Mouse (Mus musculus): ENCODE results near the gene AW011738. TPM values are rescaled to one million over a fixed set of nuclear protein-coding genes. Genes with fewer than 3 reads are reported as not detected.

Gene AW011738
- 1 to 10 TPM; 3.2 to 4.2 TPM for total RNA-seq (2021)

GRCm38 (mm10) chr4:156203001-156203412, at the start of gene AW011738:
Gene AW011738 (plus strand): TSS chr4:156203304.
- intact Hi-C loops (cut with DNase I) = no loop called here

GRCm38 (mm10) chr4:156154771-156155170, 48.3 kb upstream of the AW011738 start:
- intact Hi-C loops (cut with DNase I) = no loop called here
- no peak for DNase-seq (ENCODE audit: extremely low spot score in 1 of 2, low spot score in 2 of 2)

More at GRCm38 (mm10) chr4:156203001-156203412, at the start of gene AW011738:
- DNase-seq (ENCODE audit: extremely low spot score in 1 of 2, low spot score in 2 of 2) = peak in 1 of 2 experiments; percentile 90

GRCm38 (mm10) chr4:156166477-156166876, 36.6 kb upstream of the AW011738 start:
- intact Hi-C loops (cut with DNase I) = loop anchor here (5.0 kb wide), 1 partner anchor 39 kb away; no protein-coding TSS in a partner anchor
- peak in 1 of 2 experiments; percentile 22 for DNase-seq (ENCODE audit: extremely low spot score in 1 of 2, low spot score in 2 of 2)

GRCm38 (mm10) chr4:156168611-156169010, 34.5 kb upstream of the AW011738 start:
- DNase-seq (ENCODE audit: extremely low spot score in 1 of 2, low spot score in 2 of 2) = peak in 1 of 2 experiments; percentile 14
- intact Hi-C loops (cut with DNase I) = loop anchor here (5.0 kb wide), 1 partner anchor 41 kb away; no protein-coding TSS in a partner anchor

- intact Hi-C loops (cut with DNase I) = loop anchor here (5.0 kb wide), 1 partner anchor 42 kb away; no protein-coding TSS in a partner anchor
- peak in 1 of 2 experiments; percentile 27 for DNase-seq (ENCODE audit: extremely low spot score in 1 of 2, low spot score in 2 of 2)
Observed at GRCm38 (mm10) chr4:156169129-156169528, 34.0 kb upstream of the AW011738 start.

- DNase-seq (ENCODE audit: extremely low spot score in 1 of 2, low spot score in 2 of 2) = peak in 1 of 2 experiments; percentile 30
Observed at GRCm38 (mm10) chr4:156171828-156172227, 31.3 kb upstream of the AW011738 start.

GRCm38 (mm10) chr4:156177630-156178029, 25.5 kb upstream of the AW011738 start:
- DNase-seq (ENCODE audit: extremely low spot score in 1 of 2, low spot score in 2 of 2) = peak in 1 of 2 experiments; percentile 26

More at GRCm38 (mm10) chr4:156171828-156172227, 31.3 kb upstream of the AW011738 start:
- intact Hi-C loops (cut with DNase I) = no loop called here

GRCm38 (mm10) chr4:156183747-156184146, 19.4 kb upstream of the AW011738 start:
- no peak for DNase-seq (ENCODE audit: extremely low spot score in 1 of 2, low spot score in 2 of 2)
- intact Hi-C loops (cut with DNase I) = loop anchor here (5.0 kb wide), 1 partner anchor 56 kb away; no protein-coding TSS in a partner anchor

More at GRCm38 (mm10) chr4:156177630-156178029, 25.5 kb upstream of the AW011738 start:
- intact Hi-C loops (cut with DNase I) = no loop called here

- intact Hi-C loops (cut with DNase I) = loop anchor here (5.0 kb wide), 1 partner anchor 57 kb away; no protein-coding TSS in a partner anchor
- DNase-seq (ENCODE audit: extremely low spot score in 1 of 2, low spot score in 2 of 2) = peak in 1 of 2 experiments; percentile 52
Observed at GRCm38 (mm10) chr4:156184291-156184954, 18.7 kb upstream of the AW011738 start.

- DNase-seq (ENCODE audit: extremely low spot score in 1 of 2, low spot score in 2 of 2) = peak in 1 of 2 experiments; percentile 46
- intact Hi-C loops (cut with DNase I) = no loop called here
Observed at GRCm38 (mm10) chr4:156185456-156185949, 17.6 kb upstream of the AW011738 start.

GRCm38 (mm10) chr4:156185950-156186850, 16.9 kb upstream of the AW011738 start:
- DNase-seq (ENCODE audit: extremely low spot score in 1 of 2, low spot score in 2 of 2) = peak in 1 of 2 experiments; percentile 78
- intact Hi-C loops (cut with DNase I) = no loop called here

- intact Hi-C loops (cut with DNase I) = no loop called here
Observed at GRCm38 (mm10) chr4:156188162-156188810, 14.8 kb upstream of the AW011738 start.

GRCm38 (mm10) chr4:156188811-156189323, 14.2 kb upstream of the AW011738 start:
- peak in 1 of 2 experiments; percentile 92 for DNase-seq (ENCODE audit: extremely low spot score in 1 of 2, low spot score in 2 of 2)
- intact Hi-C loops (cut with DNase I) = no loop called here

More at GRCm38 (mm10) chr4:156188162-156188810, 14.8 kb upstream of the AW011738 start:
- peak in 1 of 2 experiments; percentile 11 for DNase-seq (ENCODE audit: extremely low spot score in 1 of 2, low spot score in 2 of 2)

- intact Hi-C loops (cut with DNase I) = no loop called here
- DNase-seq (ENCODE audit: extremely low spot score in 1 of 2, low spot score in 2 of 2) = peak in 1 of 2 experiments; percentile 56
Observed at GRCm38 (mm10) chr4:156192421-156193199, 10.5 kb upstream of the AW011738 start.

- DNase-seq (ENCODE audit: extremely low spot score in 1 of 2, low spot score in 2 of 2) = peak in 1 of 2 experiments; percentile 23
- intact Hi-C loops (cut with DNase I) = no loop called here
Observed at GRCm38 (mm10) chr4:156193200-156193590, 9.9 kb upstream of the AW011738 start.

GRCm38 (mm10) chr4:156193906-156194305, 9.2 kb upstream of the AW011738 start:
- intact Hi-C loops (cut with DNase I) = no loop called here
- peak in 1 of 2 experiments; percentile 13 for DNase-seq (ENCODE audit: extremely low spot score in 1 of 2, low spot score in 2 of 2)

GRCm38 (mm10) chr4:156194346-156194745, 8.8 kb upstream of the AW011738 start:
- peak in 1 of 2 experiments; percentile 23 for DNase-seq (ENCODE audit: extremely low spot score in 1 of 2, low spot score in 2 of 2)
- intact Hi-C loops (cut with DNase I) = no loop called here

Data from left cerebral cortex, postnatal 10 days (tissue).